Mouse (Mus musculus): Measurements from ENCODE around the gene Ldhc. TPM values are rescaled to one million over a fixed set of nuclear protein-coding genes. Genes with fewer than 3 reads are reported as not detected.
"Not testable (repeated sequence)": the region's sequence is repeated elsewhere in the genome, so short reads cannot be mapped to it uniquely, and the experiment has no call there.

Ldhc gene
- total RNA-seq, 2 experiments from 2014 or later: not detected

GRCm38 (mm10) chr7:46840787-46841525 is 20.0 kb upstream of the Ldhc start, which contains the start of gene Ldha:
Gene Ldha, plus strand, starts transcription at chr7:46841475.
- no peak for DNase-seq (ENCODE audit: low spot score in 2 of 2)

GRCm38 (mm10) chr7:46842278-46842677 is 18.7 kb upstream of the Ldhc start:
- DNase-seq (ENCODE audit: low spot score in 2 of 2): no peak

GRCm38 (mm10) chr7:46843576-46843975 is 17.4 kb upstream of the Ldhc start:
- DNase-seq (ENCODE audit: low spot score in 2 of 2): no peak

GRCm38 (mm10) chr7:46845211-46845977 is 15.6 kb upstream of the Ldhc start:
- peak; percentile 94 to 95 for DNase-seq (ENCODE audit: low spot score in 2 of 2)

- DNase-seq (ENCODE audit: low spot score in 2 of 2): peak; percentile 25 to 32
These were observed 15.0 kb upstream of the Ldhc start for GRCm38 (mm10) chr7:46845978-46846485.

DNA sequence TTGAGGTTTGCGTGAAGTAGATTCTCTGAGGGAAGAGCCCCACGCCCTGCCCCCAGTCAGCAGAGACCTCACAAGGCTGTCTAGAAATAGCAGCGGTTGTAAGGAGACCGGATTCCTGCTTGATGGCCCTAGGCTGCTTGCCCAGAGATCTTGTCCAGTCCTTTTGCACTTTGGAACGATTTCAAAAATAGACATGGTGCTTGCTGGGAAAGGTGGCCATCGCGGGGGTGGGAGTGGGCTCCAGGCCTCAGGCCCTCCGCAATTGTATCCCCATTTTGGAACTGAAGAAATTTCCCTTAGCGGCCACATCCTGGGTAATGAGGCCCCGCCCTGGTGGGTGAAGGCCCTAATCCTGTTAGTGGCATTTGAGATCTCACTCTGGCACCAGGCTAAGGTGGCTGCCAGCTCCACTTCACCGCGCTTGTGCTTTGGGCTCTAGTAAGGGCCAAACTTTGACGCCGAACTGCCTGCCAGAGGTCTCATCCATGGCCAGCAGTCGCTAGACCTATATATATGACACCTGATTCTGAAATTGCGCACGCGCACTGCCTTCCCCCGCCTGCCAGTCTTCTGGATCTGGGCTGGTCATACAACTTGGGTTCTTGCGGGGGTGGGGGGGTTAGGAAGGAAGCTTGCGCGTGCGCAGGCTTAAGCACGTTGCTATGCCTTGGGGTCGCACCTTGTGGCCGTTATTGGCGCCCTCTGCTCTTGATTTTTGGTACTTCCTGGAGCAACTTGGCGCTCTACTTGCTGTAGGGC is 14.3 kb upstream of the Ldhc start:
- DNase-seq (ENCODE audit: low spot score in 2 of 2): peak; percentile 32 to 47

- DNase-seq (ENCODE audit: low spot score in 2 of 2): no peak
These were observed 11.7 kb upstream of the Ldhc start for GRCm38 (mm10) chr7:46849287-46849686.

- DNase-seq (ENCODE audit: low spot score in 2 of 2): no peak
These were observed 10.0 kb upstream of the Ldhc start for GRCm38 (mm10) chr7:46851026-46851425.

- no peak for DNase-seq (ENCODE audit: low spot score in 2 of 2)
These were observed 8.3 kb upstream of the Ldhc start for GRCm38 (mm10) chr7:46852666-46853065.

- DNase-seq (ENCODE audit: low spot score in 2 of 2): no peak
These were observed 7.6 kb upstream of the Ldhc start for GRCm38 (mm10) chr7:46853365-46853764.

DNA sequence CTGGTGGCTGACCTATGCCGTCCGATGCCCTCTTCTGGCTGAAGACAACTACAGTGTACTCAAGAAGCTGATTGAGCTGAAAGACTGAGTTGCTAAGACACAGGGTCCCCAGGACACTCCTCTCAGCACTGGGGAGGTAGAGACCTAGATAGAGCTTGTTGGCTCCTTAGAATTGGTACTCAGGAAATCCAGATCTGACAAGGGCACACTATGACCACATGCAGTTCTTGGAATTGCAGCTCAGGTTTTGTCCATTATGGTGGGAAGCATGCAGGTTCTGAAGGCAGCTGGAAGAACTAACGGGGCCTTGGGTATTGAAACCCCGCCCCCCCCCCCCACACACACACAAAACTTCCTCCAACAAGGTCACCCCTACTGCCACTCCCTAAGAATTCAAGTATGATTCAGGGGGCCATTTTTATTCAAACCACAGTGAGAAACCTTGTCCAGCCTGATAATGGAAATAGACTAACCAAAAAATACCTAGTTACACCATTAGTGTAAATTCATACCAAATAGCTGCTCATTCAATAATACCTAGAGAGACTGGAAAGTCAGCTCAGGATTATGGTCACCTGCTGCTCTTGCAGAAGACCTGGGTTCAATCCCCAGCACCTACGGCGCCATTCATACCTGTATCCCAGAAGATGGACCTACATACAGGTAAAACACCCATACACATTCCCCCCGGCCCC is 5.0 kb upstream of the Ldhc start:
- no peak for DNase-seq (ENCODE audit: low spot score in 2 of 2)

- DNase-seq (ENCODE audit: low spot score in 2 of 2): no peak
These were observed 3.6 kb upstream of the Ldhc start for GRCm38 (mm10) chr7:46857436-46857835.

GRCm38 (mm10) chr7:46859031-46859430 is 2.0 kb upstream of the Ldhc start:
- no peak for DNase-seq (ENCODE audit: low spot score in 2 of 2)

DNA sequence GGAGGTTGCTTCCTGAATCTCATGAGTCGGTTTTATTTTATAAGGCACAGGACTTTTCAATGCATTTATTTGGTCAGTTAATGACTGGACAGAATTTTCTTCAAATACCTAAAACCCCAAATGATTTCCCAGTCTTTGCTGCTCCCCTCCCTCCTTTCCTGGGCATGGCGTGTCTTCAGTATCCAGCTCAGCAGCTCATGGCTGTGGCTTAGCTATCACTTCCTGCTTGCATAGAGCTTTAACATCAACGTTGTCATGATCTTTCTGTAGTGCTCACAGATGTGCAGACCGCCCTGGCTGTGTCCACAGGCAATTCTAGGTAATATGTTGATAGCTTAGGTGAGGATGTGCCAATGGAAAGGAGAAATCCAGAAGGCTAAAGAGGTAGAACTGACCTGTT is 11.0 kb downstream of the Ldhc start:
- no peak for DNase-seq (ENCODE audit: low spot score in 2 of 2)

- DNase-seq (ENCODE audit: low spot score in 2 of 2): no peak
These were observed 15.8 kb downstream of the Ldhc start for GRCm38 (mm10) chr7:46876841-46877240.

- no peak for DNase-seq (ENCODE audit: low spot score in 2 of 2)
These were observed 16.3 kb downstream of the Ldhc start for GRCm38 (mm10) chr7:46877255-46877654.

DNA sequence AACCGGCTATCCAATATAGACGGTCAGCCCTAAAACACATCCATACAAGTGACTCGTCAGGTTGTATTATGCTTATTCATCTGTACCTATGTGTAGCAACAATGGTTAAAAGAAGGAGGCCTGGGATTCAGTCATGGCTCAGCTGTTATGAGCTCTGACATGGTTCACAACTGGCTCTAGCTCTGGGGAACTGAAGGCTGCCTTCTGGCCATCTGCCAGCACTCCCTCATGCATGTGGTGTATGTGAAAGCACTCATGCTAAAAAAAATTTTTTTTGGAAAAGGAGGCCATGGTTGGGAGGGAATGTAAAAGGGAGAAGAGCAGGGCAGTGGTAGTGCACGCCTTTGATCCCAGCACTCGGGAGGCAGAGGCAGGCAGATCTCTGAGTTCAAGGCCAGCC is 18.8 kb downstream of the Ldhc start:
- no peak for DNase-seq (ENCODE audit: low spot score in 2 of 2)

DNA sequence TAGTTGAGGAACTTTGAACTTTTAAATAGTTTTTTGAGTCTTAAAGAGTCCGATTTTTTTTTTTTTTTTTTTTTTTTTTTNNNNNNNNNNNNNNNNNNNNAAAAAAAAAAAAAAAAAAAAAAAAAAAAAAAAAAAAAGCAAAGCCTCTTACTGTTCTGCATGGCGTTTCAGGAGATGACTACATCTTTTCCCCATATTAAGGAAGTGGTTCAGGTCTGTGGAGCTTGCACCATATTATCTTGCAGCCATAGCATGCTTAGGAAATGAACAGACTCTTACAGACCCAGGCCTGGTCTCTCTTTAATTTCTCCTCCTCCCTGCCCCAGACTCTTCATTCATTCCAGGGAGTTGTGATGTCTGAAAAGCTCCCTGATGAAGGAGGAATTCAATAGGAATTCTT is 20.0 kb downstream of the Ldhc start:
- no peak for DNase-seq (ENCODE audit: low spot score in 2 of 2)

DNA sequence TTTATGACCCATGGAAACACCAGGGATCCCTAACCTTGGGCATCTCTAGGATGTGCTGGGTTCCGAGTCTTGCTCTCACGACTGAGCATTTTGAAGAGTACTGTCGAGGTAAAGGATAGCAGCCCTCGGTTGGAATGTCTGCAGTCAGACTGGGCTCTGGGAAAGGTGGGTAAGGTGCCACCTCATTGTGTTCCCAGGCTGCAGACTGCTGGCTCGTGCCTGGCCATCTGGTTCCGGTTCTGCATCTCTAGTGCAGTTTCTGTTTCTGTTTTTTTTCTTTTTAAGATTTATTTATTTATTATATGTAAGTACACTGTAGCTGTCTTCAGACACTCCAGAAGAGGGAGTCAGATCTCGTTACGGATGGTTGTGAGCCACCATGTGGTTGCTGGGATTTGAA is 20.9 kb downstream of the Ldhc start:
- not testable (repeated sequence) for DNase-seq (ENCODE audit: low spot score in 2 of 2)

DNA sequence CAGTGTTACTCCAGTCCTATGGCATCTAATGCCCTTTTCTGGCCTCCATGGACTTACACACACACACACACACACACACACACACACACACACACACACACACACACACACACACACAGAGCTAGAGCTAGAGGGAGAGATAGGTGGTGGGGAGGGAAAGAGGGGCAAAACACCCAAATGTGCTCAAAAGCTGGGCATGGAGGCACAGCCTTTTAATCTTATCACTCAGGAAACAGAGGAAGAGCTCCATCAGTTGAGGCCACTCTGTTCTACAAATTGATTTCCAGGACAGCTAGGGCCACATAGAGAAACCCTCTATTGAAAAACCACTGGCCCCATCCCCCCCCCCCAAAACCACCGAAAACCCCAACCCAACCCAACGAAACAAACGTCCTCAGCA is 22.3 kb downstream of the Ldhc start:
- no peak for DNase-seq (ENCODE audit: low spot score in 2 of 2)

- DNase-seq (ENCODE audit: low spot score in 2 of 2): no peak
These were observed 34.5 kb downstream of the Ldhc start for GRCm38 (mm10) chr7:46895511-46895910.

All from adrenal gland, adult 18-20 months (tissue).